Mouse (Mus musculus) hindbrain, embryonic 13.5 days (tissue): ENCODE measurements around the gene Bcl11b. TPM values are rescaled to one million over a fixed set of nuclear protein-coding genes. Genes with fewer than 3 reads are reported as not detected.

Source experiments
- ATAC-seq: fragments of 200-750 bp; cut with Nextera tagmentation; 2 replicates; pipeline ENCODE4 v1.8.0; 2017; ENCODE audit warnings: moderate TSS enrichment; ENCODE audit not compliant: low FRiP score
- H3K27ac ChIP-seq: fragments of 300-500 bp; sonication (generic); 2 replicates; pipeline ENCODE4 v1.5.1; 2015; ENCODE audit warnings: inconsistent platforms, mild to moderate bottlenecking, moderate library complexity
- H3K27me3 ChIP-seq: fragments of 300-500 bp; sonication (generic); 2 replicates; pipeline ENCODE4 v1.6.1; 2015; ENCODE audit warnings: mild to moderate bottlenecking, inconsistent platforms
- H3K36me3 ChIP-seq: fragments of 300-500 bp; sonication (generic); 2 replicates; pipeline ENCODE4 v1.6.1; 2015; ENCODE audit warnings: mild to moderate bottlenecking, inconsistent platforms
- H3K4me1 ChIP-seq: fragments of 300-500 bp; sonication (generic); replicated peaks from 2 replicates; pipeline ENCODE4 v1.6.1; 2015; ENCODE audit warnings: inconsistent platforms
- H3K4me2 ChIP-seq: fragments of 300-500 bp; sonication (generic); 2 replicates; pipeline ENCODE4 v1.6.1; 2015; ENCODE audit warnings: inconsistent platforms, mild to moderate bottlenecking, moderate library complexity
- H3K4me3 ChIP-seq: fragments of 300-500 bp; sonication (generic); 2 replicates; pipeline ENCODE4 v1.5.1; 2015; ENCODE audit warnings: mild to moderate bottlenecking, inconsistent platforms
- H3K9ac ChIP-seq: fragments of 300-500 bp; sonication (generic); 2 replicates; pipeline ENCODE4 v1.6.1; 2015; ENCODE audit warnings: mild to moderate bottlenecking, inconsistent platforms
- H3K9me3 ChIP-seq: fragments of 300-500 bp; sonication (generic); 2 replicates; pipeline ENCODE4 v1.6.1; 2016; ENCODE audit warnings: inconsistent platforms
- WGBS: fragments of 180-500 bp; shearing (Covaris S2); methylation state at CpG from one replicate; pipeline ENCODE4 v1.1.7; 2015; 5-methylcytosine and 5-hydroxymethylcytosine counted together
- polyA plus RNA-seq: library from polyadenylated mRNA; unstranded; fragments of >200 nt; fragmentation: Nextera tagmentation; extraction: Ambion mirVana; gene quantifications from 2 replicates; pipeline ENCODE4 v1.2.1, GENCODE M21; 2015

Bcl11b gene
- polyA plus RNA-seq, 1 experiment from 2014 or later = 31.0 TPM

DNA sequence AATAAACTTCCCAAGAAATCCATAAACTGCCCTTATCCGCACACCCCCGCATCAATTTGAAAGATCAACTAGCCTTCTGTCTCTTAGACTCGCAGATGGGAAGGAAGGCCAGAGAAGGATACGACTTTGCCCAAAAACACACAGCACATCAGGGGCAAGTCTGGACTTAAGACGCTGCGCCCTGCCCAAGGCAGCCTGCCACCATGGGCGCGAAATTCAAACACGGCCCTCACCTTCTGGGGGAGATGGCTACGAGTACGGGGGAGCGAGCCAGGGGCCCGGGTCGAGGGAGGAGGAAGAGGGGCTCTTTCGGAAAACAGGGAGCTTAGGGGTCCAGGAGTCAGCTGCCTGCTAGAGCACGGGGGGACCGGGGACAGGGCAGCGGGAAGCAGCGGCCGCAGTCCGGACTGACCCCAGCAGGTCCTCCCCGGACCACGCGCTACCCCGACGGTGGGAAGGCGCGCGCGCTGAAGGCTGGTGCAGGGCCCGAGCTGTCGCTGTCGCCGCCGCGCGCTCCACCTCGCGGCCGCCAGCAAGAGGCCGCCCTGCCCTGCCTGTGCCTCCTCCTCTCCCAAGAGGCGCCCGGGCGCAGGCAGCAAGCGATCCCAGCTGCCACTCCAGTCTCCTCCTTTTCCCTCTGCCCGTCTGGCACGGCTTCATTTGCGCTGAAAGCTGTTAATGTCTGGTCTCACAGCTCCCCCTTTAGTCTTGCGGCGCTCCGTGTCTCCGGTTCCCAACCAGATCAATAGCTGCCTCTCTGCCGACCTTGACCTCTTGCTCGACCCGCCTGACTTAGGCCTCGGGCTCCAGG, 2.6 kb upstream of the Bcl11b start:
- peak; percentile 76 for ATAC-seq
- WGBS = under 1% methylated on average over 51 of the region's 56 CpGs

DNA sequence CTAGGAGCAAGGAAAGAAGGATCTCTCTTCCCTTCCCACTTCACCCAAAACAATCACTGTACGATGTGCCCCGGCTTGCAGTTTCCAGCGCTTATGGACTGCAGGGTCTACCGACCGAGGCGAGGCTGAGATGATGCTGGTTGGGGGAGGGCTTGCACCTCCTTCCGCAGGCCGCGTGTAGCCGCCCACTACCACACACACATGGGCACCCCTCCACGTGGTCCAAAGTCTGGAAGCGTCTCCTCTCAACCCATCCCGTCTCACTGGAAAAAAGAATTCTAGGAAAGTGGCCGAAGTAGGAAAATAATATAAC, 2.0 kb upstream of the Bcl11b start:
- Histone ChIP-seq H3K9me3 (no peaks in the 10 kb centered on the region), H3K27ac (peak overlapping the region; percentile 55; the same call in 1 of the 2 replicates), H3K4me3 (peak overlapping the region; percentile 93), H3K36me3 (no peaks in the 10 kb centered on the region), H3K9ac (peak overlapping the region; percentile 71), H3K4me1 (peaks cover 33% of the 10 kb centered on the region), H3K27me3 (peaks cover 20% of the 10 kb centered on the region; the same call in 1 of the 2 replicates), H3K4me2 (peak overlapping the region; percentile 79)
- WGBS = 8% methylated on average over 14 of the region's 14 CpGs
- ATAC-seq = no peak

More for the DNA sequence above, 2.6 kb upstream of the Bcl11b start:
- H3K9ac ChIP-seq = peak overlapping the region; percentile 71
- H3K4me1 ChIP-seq = peaks cover 27% of the 10 kb centered on the region
- H3K36me3 ChIP-seq = no peaks in the 10 kb centered on the region
- peak overlapping the region; percentile 62; the same call in 1 of the 2 replicates for H3K27ac ChIP-seq
- peak overlapping the region; percentile 79 for H3K4me2 ChIP-seq
- peaks cover 20% of the 10 kb centered on the region; the same call in 1 of the 2 replicates for H3K27me3 ChIP-seq
- H3K9me3 ChIP-seq = no peaks in the 10 kb centered on the region
- peak overlapping the region; percentile 93 for H3K4me3 ChIP-seq

DNA sequence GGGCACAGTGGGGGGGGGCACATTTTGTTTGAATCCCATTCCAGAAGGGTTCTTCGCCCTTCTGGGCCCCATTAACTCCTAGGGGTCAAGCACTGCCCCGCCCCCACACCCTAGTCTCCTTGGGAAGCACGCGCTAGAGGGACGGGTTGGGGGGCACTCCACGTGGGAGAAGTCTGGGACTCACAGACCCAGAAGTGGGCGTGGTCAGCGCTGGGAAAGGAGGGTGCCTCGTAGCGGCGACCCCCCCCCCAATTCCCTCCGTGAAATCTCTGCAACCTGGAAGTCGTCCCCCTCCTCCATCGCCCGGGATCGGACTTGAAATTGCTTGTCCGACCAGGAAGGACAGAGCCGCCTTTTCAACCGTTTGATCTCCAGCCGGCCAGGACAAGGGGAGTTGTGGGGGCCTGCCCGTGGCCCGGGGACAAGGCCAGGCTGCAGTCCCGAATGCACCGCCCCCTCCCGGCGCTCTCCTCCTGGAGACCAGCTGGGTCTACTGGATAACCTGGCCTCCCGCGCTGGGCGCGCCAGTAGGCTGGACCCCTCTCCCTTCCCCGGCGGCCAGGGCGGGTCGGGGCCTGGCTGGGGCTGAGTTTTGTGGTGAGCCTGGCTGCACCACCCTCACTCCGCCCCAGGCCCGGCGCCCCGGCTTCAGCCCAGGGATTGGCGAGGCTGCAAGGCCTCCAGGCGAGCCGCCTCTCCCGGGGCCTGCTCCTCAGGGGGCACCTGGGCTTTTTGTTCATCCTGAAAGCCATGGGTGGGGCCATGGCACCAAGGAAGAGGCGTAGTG, 1.5 kb upstream of the Bcl11b start:
- WGBS = 1% methylated on average over 43 of the region's 43 CpGs
- Histone ChIP-seq H3K9ac (peak overlapping the region; percentile 71), H3K27ac (peak overlapping the region; percentile 55; the same call in 1 of the 2 replicates), H3K27me3 (peaks cover 23% of the 10 kb centered on the region; the same call in 1 of the 2 replicates), H3K36me3 (no peaks in the 10 kb centered on the region), H3K4me1 (peaks cover 39% of the 10 kb centered on the region), H3K9me3 (no peaks in the 10 kb centered on the region), H3K4me3 (peak overlapping the region; percentile 93), H3K4me2 (peak overlapping the region; percentile 79)
- ATAC-seq = no peak; the same call in 1 of the 2 replicates

DNA sequence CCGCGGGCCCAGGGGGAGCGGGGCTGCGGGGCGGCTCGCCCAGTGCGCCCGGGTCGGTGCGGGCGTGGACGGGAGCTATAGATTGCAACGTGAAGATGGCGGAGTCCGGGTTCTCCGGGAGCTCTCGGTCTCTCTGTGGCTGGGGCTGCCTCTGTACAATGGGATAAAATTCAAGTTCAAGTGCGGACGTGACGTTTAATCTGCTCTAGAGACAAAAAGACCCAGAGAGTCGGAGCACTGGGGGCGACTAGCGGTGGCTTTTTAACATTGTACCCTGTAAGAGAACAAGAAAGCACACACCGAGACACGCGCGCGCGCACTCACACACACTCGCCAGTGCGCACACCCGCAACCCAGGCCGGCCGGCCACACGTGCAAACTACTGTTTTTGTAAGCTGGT, 526 bp upstream of the Bcl11b start:
- H3K4me1 ChIP-seq = peaks cover 47% of the 10 kb centered on the region
- under 1% methylated on average over 35 of the region's 35 CpGs for WGBS
- peak overlapping the region; percentile 93 for H3K4me3 ChIP-seq
- H3K27ac ChIP-seq = peak overlapping the region; percentile 99
- ATAC-seq = peak; percentile 79
- H3K4me2 ChIP-seq = peak overlapping the region; percentile 79
- H3K9me3 ChIP-seq = no peaks in the 10 kb centered on the region
- H3K36me3 ChIP-seq = no peaks in the 10 kb centered on the region
- peaks cover 23% of the 10 kb centered on the region; the same call in 1 of the 2 replicates for H3K27me3 ChIP-seq
- H3K9ac ChIP-seq = peak overlapping the region; percentile 96

- Histone ChIP-seq H3K27ac (peak overlapping the region; percentile 99), H3K4me2 (peak overlapping the region; percentile 79), H3K4me1 (peaks cover 57% of the 10 kb centered on the region), H3K9ac (peak overlapping the region; percentile 96), H3K36me3 (no peaks in the 10 kb centered on the region), H3K4me3 (peak overlapping the region; percentile 93), H3K27me3 (peaks cover 15% of the 10 kb centered on the region; the same call in 1 of the 2 replicates), H3K9me3 (no peaks in the 10 kb centered on the region)
- no peak for ATAC-seq
- under 1% methylated on average over 56 of the region's 78 CpGs for WGBS
Measured at GRCm38 (mm10) chr12:108002436-108003189, 789 bp downstream of the Bcl11b start.

GRCm38 (mm10) chr12:108001652-108002340, 1.6 kb downstream of the Bcl11b start:
- peak overlapping the region; percentile 96 for H3K9ac ChIP-seq
- peaks cover 65% of the 10 kb centered on the region for H3K4me1 ChIP-seq
- no peaks in the 10 kb centered on the region for H3K36me3 ChIP-seq
- 2% methylated on average over 37 of the region's 37 CpGs for WGBS
- peak overlapping the region; percentile 99 for H3K27ac ChIP-seq
- H3K27me3 ChIP-seq = peaks cover 14% of the 10 kb centered on the region; the same call in 1 of the 2 replicates
- H3K4me3 ChIP-seq = peak overlapping the region; percentile 93
- ATAC-seq = no peak
- peak overlapping the region; percentile 79 for H3K4me2 ChIP-seq
- H3K9me3 ChIP-seq = no peaks in the 10 kb centered on the region

DNA sequence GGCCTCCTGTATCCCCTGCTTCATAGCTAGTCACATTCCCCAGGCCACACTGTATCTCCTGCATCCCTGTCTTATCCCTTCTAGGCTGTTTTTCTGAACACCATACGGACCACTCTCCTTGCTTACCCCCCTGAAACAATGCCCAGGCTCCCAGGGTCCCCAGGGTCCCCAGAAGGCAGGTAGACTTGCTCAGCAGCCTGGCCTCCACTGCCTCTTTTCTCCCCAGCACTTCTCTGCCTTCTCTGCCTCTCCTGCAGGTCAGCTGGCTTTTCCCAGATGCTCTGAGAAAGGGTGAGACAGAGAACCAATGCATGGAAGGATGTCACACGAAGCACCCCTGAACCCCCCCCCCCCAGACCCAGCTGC, 2.7 kb downstream of the Bcl11b start:
- Histone ChIP-seq H3K4me3 (peak overlapping the region; percentile 93), H3K4me2 (peak overlapping the region; percentile 79), H3K9ac (peak overlapping the region; percentile 96), H3K27ac (peak overlapping the region; percentile 99), H3K4me1 (peaks cover 65% of the 10 kb centered on the region), H3K9me3 (no peaks in the 10 kb centered on the region), H3K36me3 (no peaks in the 10 kb centered on the region), H3K27me3 (peaks cover 14% of the 10 kb centered on the region; the same call in 1 of the 2 replicates)
- no peak for ATAC-seq
- 12% methylated on average over 2 of the region's 2 CpGs for WGBS

DNA sequence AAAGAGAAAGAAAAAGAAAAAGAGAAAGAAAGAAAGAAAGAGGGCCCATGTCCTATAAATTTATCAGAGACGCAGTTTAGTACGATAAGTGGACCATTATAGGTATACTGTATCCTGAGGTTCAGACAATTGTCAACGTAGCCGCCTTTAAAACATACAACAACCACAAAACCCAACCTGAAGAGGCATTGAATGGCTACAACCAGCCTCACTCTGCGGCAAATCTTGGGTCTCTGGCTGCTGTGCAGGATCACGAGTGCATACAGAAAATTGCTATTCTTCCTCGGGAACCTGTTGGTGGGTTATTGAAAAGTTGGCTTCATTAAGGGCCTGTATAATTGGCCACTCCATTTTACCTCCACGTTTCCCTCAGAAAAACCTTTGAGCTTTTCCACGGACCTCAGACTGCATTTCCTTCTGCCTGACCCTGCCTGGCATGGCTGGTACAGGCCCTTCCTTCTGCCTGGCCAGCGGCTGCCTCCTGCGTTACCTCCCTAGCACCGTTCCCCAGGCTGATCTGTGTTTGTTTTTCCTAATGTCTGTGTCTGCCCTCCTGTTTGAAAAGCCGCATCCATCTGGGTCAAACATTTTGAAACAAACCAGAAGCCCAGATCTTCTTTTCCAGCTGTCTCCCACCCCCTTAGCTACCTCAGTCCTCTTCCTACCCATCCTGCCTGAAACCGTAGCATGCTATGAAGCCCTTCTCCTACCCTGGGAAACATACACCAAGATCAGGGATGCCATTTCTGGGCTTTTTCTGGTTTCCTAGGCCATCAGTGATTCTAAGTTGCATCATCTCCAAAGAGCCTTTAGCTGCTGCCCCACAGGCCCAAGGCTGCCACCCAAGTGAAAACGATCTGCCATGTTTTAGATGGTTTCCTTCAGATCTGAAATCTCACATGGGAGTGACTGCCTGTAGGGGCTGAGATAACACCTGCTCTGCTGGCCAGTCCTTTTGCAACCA, 3.4 kb downstream of the Bcl11b start:
- H3K27me3 ChIP-seq = peaks cover 7% of the 10 kb centered on the region; the same call in 1 of the 2 replicates
- ATAC-seq = no peak
- WGBS = 68% methylated on average over 15 of the region's 15 CpGs
- H3K4me2 ChIP-seq = peak overlapping the region; percentile 79
- peak overlapping the region; percentile 99 for H3K27ac ChIP-seq
- H3K36me3 ChIP-seq = no peaks in the 10 kb centered on the region
- H3K9me3 ChIP-seq = no peaks in the 10 kb centered on the region
- peaks cover 65% of the 10 kb centered on the region for H3K4me1 ChIP-seq
- peak overlapping the region; percentile 96 for H3K9ac ChIP-seq
- peak overlapping the region; percentile 93 for H3K4me3 ChIP-seq

DNA sequence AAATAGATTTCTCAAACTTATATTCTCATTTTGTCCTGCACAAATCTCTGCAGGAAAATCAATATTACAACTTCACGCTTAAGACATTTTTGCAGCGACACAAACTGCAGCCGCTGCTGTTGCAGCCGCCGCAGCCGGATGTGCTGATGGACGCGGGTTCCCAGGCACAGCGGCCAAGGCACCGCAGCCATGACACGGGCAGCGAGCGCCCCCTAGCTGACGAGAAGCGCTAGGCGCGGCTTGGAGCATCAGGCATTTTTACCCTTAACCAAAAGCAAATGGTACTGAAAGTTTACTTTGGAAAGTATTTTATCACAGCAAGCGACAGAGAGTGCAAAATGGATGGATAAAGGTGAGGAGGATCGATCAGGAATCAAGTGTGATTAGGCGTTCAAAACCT, 4.7 kb downstream of the Bcl11b start:
- Histone ChIP-seq H3K27ac (0 out of 2 replicates have a peak overlapping the region, but pooled peaks have one; percentile 73), H3K27me3 (0 out of 2 replicates have a peak, but pooled peaks cover 2% of the 10 kb centered on the region), H3K9me3 (no peaks in the 10 kb centered on the region), H3K4me1 (peaks cover 69% of the 10 kb centered on the region), H3K36me3 (no peaks in the 10 kb centered on the region), H3K4me2 (peak overlapping the region; percentile 79), H3K4me3 (peak overlapping the region; percentile 93), H3K9ac (peak overlapping the region; percentile 68)
- 0 out of 2 replicates have a peak, but pooled peaks have one; percentile 52 for ATAC-seq
- under 1% methylated on average over 20 of the region's 20 CpGs for WGBS

- no peak for ATAC-seq
- Histone ChIP-seq H3K9me3 (no peaks in the 10 kb centered on the region), H3K27ac (peak overlapping the region; percentile 73), H3K36me3 (no peaks in the 10 kb centered on the region), H3K27me3 (0 out of 2 replicates have a peak, but pooled peaks cover 2% of the 10 kb centered on the region), H3K4me1 (peaks cover 77% of the 10 kb centered on the region), H3K4me3 (peak overlapping the region; percentile 93), H3K9ac (peak overlapping the region; percentile 68), H3K4me2 (peak overlapping the region; percentile 79)
- WGBS = 42% methylated on average over 11 of the region's 11 CpGs
Measured at GRCm38 (mm10) chr12:107997901-107998300, 5.5 kb downstream of the Bcl11b start.
